Mouse (Mus musculus) kidney, embryonic 16.5 days (tissue): ENCODE measurements around the gene Dedd2. TPM values are rescaled to one million over a fixed set of nuclear protein-coding genes. Genes with fewer than 3 reads are reported as not detected.

Experiments used
- ATAC-seq: fragments of 200-750 bp; cut with Nextera tagmentation; 2 replicates; pipeline ENCODE4 v1.8.0; 2017; ENCODE audit warnings: moderate TSS enrichment; ENCODE audit not compliant: low FRiP score, low TSS enrichment
- H3K27ac ChIP-seq: fragments of 300-500 bp; sonication (generic); 2 replicates; pipeline ENCODE4 v1.5.1; 2014; ENCODE audit warnings: low read length
- H3K27me3 ChIP-seq: fragments of 300-500 bp; sonication (generic); 2 replicates; pipeline ENCODE4 v1.6.1; 2014; ENCODE audit warnings: low read length, control low read depth, mixed read lengths; ENCODE audit not compliant: insufficient read depth
- H3K36me3 ChIP-seq: fragments of 300-500 bp; sonication (generic); 2 replicates; pipeline ENCODE4 v1.6.1; 2014; ENCODE audit warnings: low read length, control low read depth, mixed read lengths; ENCODE audit not compliant: insufficient read depth
- H3K4me1 ChIP-seq: fragments of 300-500 bp; sonication (generic); 2 replicates; pipeline ENCODE4 v1.6.1; 2014; ENCODE audit warnings: low read length, control low read depth, mixed read lengths; ENCODE audit not compliant: insufficient read depth
- H3K4me2 ChIP-seq: fragments of 300-500 bp; sonication (generic); replicated peaks from 2 replicates; pipeline ENCODE4 v1.6.1; 2014; ENCODE audit warnings: low read depth, low read length
- H3K4me3 ChIP-seq: fragments of 300-500 bp; sonication (generic); 2 replicates; pipeline ENCODE4 v1.5.1; 2014; ENCODE audit warnings: mild to moderate bottlenecking, low read length
- H3K9ac ChIP-seq: fragments of 300-500 bp; sonication (generic); replicated peaks from 2 replicates; pipeline ENCODE4 v1.6.1; 2014; ENCODE audit warnings: low read length
- H3K9me3 ChIP-seq: fragments of 300-500 bp; sonication (generic); 2 replicates; pipeline ENCODE4 v1.6.1; 2016; ENCODE audit warnings: low read length, control low read depth
- WGBS: fragments of 180-500 bp; shearing (Covaris S2); extraction: QIAGEN DNeasy Blood & Tissue Kit; methylation state at CpG from one replicate; pipeline ENCODE4 v1.1.7; 2014; 5-methylcytosine and 5-hydroxymethylcytosine counted together
- polyA plus RNA-seq: library from polyadenylated mRNA; unstranded; fragments of >200 nt; fragmentation: Nextera tagmentation; extraction: Ambion mirVana; gene quantifications from 2 replicates; pipeline ENCODE4 v1.2.1, GENCODE M21; 2015

Dedd2 gene
- polyA plus RNA-seq, 1 experiment from 2014 or later, result 13.2 TPM

- Histone ChIP-seq H3K36me3 (peaks cover 13% of the 10 kb centered on the region), H3K9ac (peak overlapping the region; percentile 76), H3K27me3 (no peaks in the 10 kb centered on the region), H3K4me1 (peaks cover 26% of the 10 kb centered on the region), H3K4me2 (peak overlapping the region; percentile 86), H3K9me3 (no peaks in the 10 kb centered on the region), H3K27ac (peak overlapping the region; percentile 70), H3K4me3 (peak overlapping the region; percentile 63)
- 3% methylated on average over 31 of the region's 31 CpGs for WGBS
- ATAC-seq, result peak; percentile 66
These were observed 509 bp downstream of the Dedd2 start for GRCm38 (mm10) chr7:25219756-25220456.

- ATAC-seq, result peak; percentile 13
- Histone ChIP-seq H3K4me3 (peak overlapping the region; percentile 63), H3K27me3 (no peaks in the 10 kb centered on the region), H3K9ac (peak overlapping the region; percentile 76), H3K4me1 (peaks cover 26% of the 10 kb centered on the region), H3K4me2 (peak overlapping the region; percentile 86), H3K36me3 (peaks cover 8% of the 10 kb centered on the region), H3K27ac (peak overlapping the region; percentile 70), H3K9me3 (no peaks in the 10 kb centered on the region)
- under 1% methylated on average over 16 of the region's 16 CpGs for WGBS
These were observed 1.0 kb downstream of the Dedd2 start for GRCm38 (mm10) chr7:25219416-25219750.

DNA sequence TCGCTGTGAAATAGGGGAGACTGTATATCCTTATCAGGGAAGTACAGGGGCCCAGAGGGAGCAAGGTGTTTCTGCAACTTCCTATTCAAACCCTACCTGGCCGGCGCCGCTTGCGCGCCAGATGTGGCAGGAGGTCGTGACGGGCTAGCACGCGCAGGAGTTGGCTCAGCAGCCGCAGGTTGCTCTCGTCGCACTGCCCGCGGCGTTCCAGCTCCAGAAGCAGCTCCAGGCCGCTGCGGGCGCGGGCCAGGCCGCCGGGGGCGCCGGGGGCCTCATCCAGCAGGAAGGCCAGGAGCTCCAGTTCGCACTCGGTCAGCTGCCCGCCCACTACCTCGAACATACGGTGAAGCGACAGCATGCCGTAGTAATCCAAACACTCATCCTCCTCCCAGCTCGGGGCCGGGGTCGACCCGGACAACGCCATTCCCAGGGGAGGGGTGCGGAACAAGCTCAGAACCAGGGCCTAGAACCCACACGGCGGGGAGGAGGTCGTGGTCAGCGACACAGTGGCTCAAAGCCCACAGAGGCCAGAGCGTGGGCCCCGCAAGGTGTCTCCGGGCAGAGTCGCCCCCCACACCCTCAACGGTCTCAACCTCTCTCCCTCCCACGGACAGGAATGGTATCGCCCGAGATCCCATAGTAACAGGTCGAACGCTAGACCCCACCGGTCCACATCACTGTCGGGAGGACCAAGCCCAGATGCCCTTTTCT is 1.6 kb downstream of the Dedd2 start:
- no peaks in the 10 kb centered on the region for H3K27me3 ChIP-seq

GRCm38 (mm10) chr7:25217653-25218395 is 2.6 kb downstream of the Dedd2 start:
- Histone ChIP-seq H3K27me3 (no peaks in the 10 kb centered on the region), H3K4me3 (peak overlapping the region; percentile 63; the same call in 1 of the 2 replicates)
- WGBS, result 67% methylated on average over 12 of the region's 12 CpGs

More for the DNA sequence above, 1.6 kb downstream of the Dedd2 start:
- peak; percentile 16; the same call in 1 of the 2 replicates for ATAC-seq
- H3K9me3 ChIP-seq, result no peaks in the 10 kb centered on the region
- H3K4me2 ChIP-seq, result peak overlapping the region; percentile 86
- peak overlapping the region; percentile 63 for H3K4me3 ChIP-seq
- under 1% methylated on average over 53 of the region's 53 CpGs for WGBS
- H3K9ac ChIP-seq, result peak overlapping the region; percentile 76
- H3K27ac ChIP-seq, result peak overlapping the region; percentile 70
- peaks cover 26% of the 10 kb centered on the region for H3K4me1 ChIP-seq
- H3K36me3 ChIP-seq, result 0 out of 2 replicates have a peak, but pooled peaks cover 2% of the 10 kb centered on the region

GRCm38 (mm10) chr7:25214172-25214571 is 6.2 kb downstream of the Dedd2 start:
- H3K27ac ChIP-seq, result no peak overlapping the region
- H3K9me3 ChIP-seq, result no peaks in the 10 kb centered on the region
- WGBS, result 97% methylated on average over 2 of the region's 2 CpGs
- peaks cover 7% of the 10 kb centered on the region; the same call in 1 of the 2 replicates for H3K4me1 ChIP-seq
- H3K27me3 ChIP-seq, result no peaks in the 10 kb centered on the region
- H3K4me3 ChIP-seq, result no peak overlapping the region
- H3K9ac ChIP-seq, result no peak overlapping the region
- ATAC-seq, result no peak
- peaks cover 12% of the 10 kb centered on the region; the same call in 1 of the 2 replicates for H3K36me3 ChIP-seq
- H3K4me2 ChIP-seq, result no peak overlapping the region

More at GRCm38 (mm10) chr7:25217653-25218395, 2.6 kb downstream of the Dedd2 start:
- Histone ChIP-seq H3K36me3 (no peaks in the 10 kb centered on the region), H3K4me2 (peak overlapping the region; percentile 86; the same call in 1 of the 2 replicates), H3K4me1 (peaks cover 26% of the 10 kb centered on the region), H3K9ac (no peak overlapping the region), H3K27ac (no peak overlapping the region), H3K9me3 (no peaks in the 10 kb centered on the region)
- ATAC-seq, result no peak

GRCm38 (mm10) chr7:25213099-25213498 is 7.3 kb downstream of the Dedd2 start:
- H3K4me1 ChIP-seq, result peaks cover under 1% of the 10 kb centered on the region; the same call in 1 of the 2 replicates
- H3K9me3 ChIP-seq, result no peaks in the 10 kb centered on the region
- WGBS, result 53% methylated on average over 3 of the region's 3 CpGs
- no peak overlapping the region for H3K4me3 ChIP-seq
- ATAC-seq, result no peak
- no peaks in the 10 kb centered on the region for H3K27me3 ChIP-seq
- no peak overlapping the region for H3K9ac ChIP-seq
- H3K4me2 ChIP-seq, result no peak overlapping the region
- H3K36me3 ChIP-seq, result peaks cover 12% of the 10 kb centered on the region; the same call in 1 of the 2 replicates
- no peak overlapping the region for H3K27ac ChIP-seq

- Histone ChIP-seq H3K27me3 (no peaks in the 10 kb centered on the region), H3K4me3 (no peak overlapping the region), H3K4me2 (no peak overlapping the region), H3K4me1 (no peaks in the 10 kb centered on the region), H3K27ac (no peak overlapping the region), H3K9ac (no peak overlapping the region), H3K9me3 (no peaks in the 10 kb centered on the region), H3K36me3 (peaks cover 12% of the 10 kb centered on the region)
- ATAC-seq, result no peak
- WGBS, result 73% methylated on average over 4 of the region's 4 CpGs
These were observed 9.9 kb downstream of the Dedd2 start for GRCm38 (mm10) chr7:25210482-25210881.

GRCm38 (mm10) chr7:25209161-25209622 is 11.2 kb downstream of the Dedd2 start:
- Histone ChIP-seq H3K4me1 (no peaks in the 10 kb centered on the region), H3K9ac (no peak overlapping the region), H3K36me3 (peaks cover 15% of the 10 kb centered on the region), H3K27me3 (no peaks in the 10 kb centered on the region), H3K9me3 (no peaks in the 10 kb centered on the region), H3K4me3 (no peak overlapping the region), H3K27ac (no peak overlapping the region), H3K4me2 (no peak overlapping the region)
- no peak for ATAC-seq
- 36% methylated on average over 3 of the region's 3 CpGs for WGBS

- Histone ChIP-seq H3K36me3 (peaks cover 26% of the 10 kb centered on the region), H3K27ac (no peak overlapping the region), H3K4me1 (no peaks in the 10 kb centered on the region), H3K27me3 (no peaks in the 10 kb centered on the region), H3K4me3 (no peak overlapping the region), H3K4me2 (no peak overlapping the region), H3K9ac (no peak overlapping the region), H3K9me3 (no peaks in the 10 kb centered on the region)
- no peak for ATAC-seq
- WGBS, result 76% methylated on average over 16 of the region's 16 CpGs
These were observed 14.2 kb downstream of the Dedd2 start for GRCm38 (mm10) chr7:25206094-25206830.
